Mouse (Mus musculus): ENCODE results near the gene Gga2.

Gene Gga2

GRCm38 (mm10) chr7:122020667-122021354 is at the start of gene Gga2:
TSS of gene Gga2 (minus strand) at chr7:122021222.
- DNase-seq, result peak; percentile 94 to 95

- peak; percentile 63 to 64 for DNase-seq
These were observed 46.7 kb upstream of the Gga2 start for GRCm38 (mm10) chr7:122067517-122068381.

GRCm38 (mm10) chr7:122066945-122067516 is 46.0 kb upstream of the Gga2 start, which contains the start of the genes Ubfd1 and Ears2:
TSS of gene Ubfd1 (plus strand) at chr7:122067175.
TSS of gene Ears2 (minus strand) at chr7:122067263.
- peak; percentile 98 to 99 for DNase-seq

- DNase-seq, result no peak
These were observed 45.3 kb upstream of the Gga2 start for GRCm38 (mm10) chr7:122066102-122066944.

GRCm38 (mm10) chr7:122065656-122066055 is 44.6 kb upstream of the Gga2 start:
- no peak for DNase-seq

GRCm38 (mm10) chr7:122056633-122057032 is 35.6 kb upstream of the Gga2 start:
- DNase-seq, result no peak

- DNase-seq, result no peak
These were observed 29.8 kb upstream of the Gga2 start for GRCm38 (mm10) chr7:122050834-122051233.

GRCm38 (mm10) chr7:122048191-122048590 is 27.2 kb upstream of the Gga2 start:
- no peak for DNase-seq

GRCm38 (mm10) chr7:122046813-122047212 is 25.8 kb upstream of the Gga2 start:
- DNase-seq, result no peak

GRCm38 (mm10) chr7:122045711-122046110 is 24.7 kb upstream of the Gga2 start:
- no peak for DNase-seq

GRCm38 (mm10) chr7:122045181-122045634 is 24.2 kb upstream of the Gga2 start:
- no peak for DNase-seq

GRCm38 (mm10) chr7:122044106-122044505 is 23.1 kb upstream of the Gga2 start:
- no peak for DNase-seq

GRCm38 (mm10) chr7:122034348-122034747 is 13.3 kb upstream of the Gga2 start:
- DNase-seq, result no peak

- DNase-seq, result no peak
These were observed 12.3 kb upstream of the Gga2 start for GRCm38 (mm10) chr7:122033371-122033770.

GRCm38 (mm10) chr7:122022131-122022530 is 1.1 kb upstream of the Gga2 start:
- no peak for DNase-seq

- peak; percentile 29 to 50 for DNase-seq
These were observed 752 bp downstream of the Gga2 start for GRCm38 (mm10) chr7:122020273-122020666.

GRCm38 (mm10) chr7:122018978-122019377 is 2.0 kb downstream of the Gga2 start:
- DNase-seq, result peak; percentile 20 to 22

- no peak for DNase-seq
These were observed 2.8 kb downstream of the Gga2 start for GRCm38 (mm10) chr7:122018247-122018646.

GRCm38 (mm10) chr7:122015734-122016133 is 5.3 kb downstream of the Gga2 start:
- DNase-seq, result peak in 1 of 2 experiments; percentile 16

GRCm38 (mm10) chr7:122015105-122015504 is 5.9 kb downstream of the Gga2 start:
- DNase-seq, result peak; percentile 28

- DNase-seq, result no peak
These were observed 8.1 kb downstream of the Gga2 start for GRCm38 (mm10) chr7:122012949-122013348.

GRCm38 (mm10) chr7:122012370-122012769 is 8.7 kb downstream of the Gga2 start:
- DNase-seq, result peak; percentile 44 to 63
